Mouse (Mus musculus): ENCODE results near the gene Atp6v0c.

GRCm38 (mm10) chr17:24127592-24127991 is 41.9 kb downstream of the Atp6v0c start:
- TF ChIP-seq CTCF (IDR thresholded peaks at IDR 0.05; ENCODE audit: control insufficient read depth, insufficient read depth, insufficient read length) (no peak), USF1 (IDR thresholded peaks at IDR 0.05; ENCODE audit: low read depth) (no peak), CEBPB (IDR thresholded peaks at IDR 0.05; ENCODE audit: low read depth) (no peak), MAX (IDR thresholded peaks at IDR 0.05) (no peak), MYOG (IDR thresholded peaks at IDR 0.05; ENCODE audit: control insufficient read depth, extremely low read depth, insufficient read length) (no peak)
